Mouse (Mus musculus): ENCODE data around the gene Dpep1. TPM values are rescaled to one million over a fixed set of nuclear protein-coding genes. Genes with fewer than 3 reads are reported as not detected.

Dpep1 gene
- polyA plus RNA-seq, 1 experiment from 2014 or later: 3.9 TPM

DNA sequence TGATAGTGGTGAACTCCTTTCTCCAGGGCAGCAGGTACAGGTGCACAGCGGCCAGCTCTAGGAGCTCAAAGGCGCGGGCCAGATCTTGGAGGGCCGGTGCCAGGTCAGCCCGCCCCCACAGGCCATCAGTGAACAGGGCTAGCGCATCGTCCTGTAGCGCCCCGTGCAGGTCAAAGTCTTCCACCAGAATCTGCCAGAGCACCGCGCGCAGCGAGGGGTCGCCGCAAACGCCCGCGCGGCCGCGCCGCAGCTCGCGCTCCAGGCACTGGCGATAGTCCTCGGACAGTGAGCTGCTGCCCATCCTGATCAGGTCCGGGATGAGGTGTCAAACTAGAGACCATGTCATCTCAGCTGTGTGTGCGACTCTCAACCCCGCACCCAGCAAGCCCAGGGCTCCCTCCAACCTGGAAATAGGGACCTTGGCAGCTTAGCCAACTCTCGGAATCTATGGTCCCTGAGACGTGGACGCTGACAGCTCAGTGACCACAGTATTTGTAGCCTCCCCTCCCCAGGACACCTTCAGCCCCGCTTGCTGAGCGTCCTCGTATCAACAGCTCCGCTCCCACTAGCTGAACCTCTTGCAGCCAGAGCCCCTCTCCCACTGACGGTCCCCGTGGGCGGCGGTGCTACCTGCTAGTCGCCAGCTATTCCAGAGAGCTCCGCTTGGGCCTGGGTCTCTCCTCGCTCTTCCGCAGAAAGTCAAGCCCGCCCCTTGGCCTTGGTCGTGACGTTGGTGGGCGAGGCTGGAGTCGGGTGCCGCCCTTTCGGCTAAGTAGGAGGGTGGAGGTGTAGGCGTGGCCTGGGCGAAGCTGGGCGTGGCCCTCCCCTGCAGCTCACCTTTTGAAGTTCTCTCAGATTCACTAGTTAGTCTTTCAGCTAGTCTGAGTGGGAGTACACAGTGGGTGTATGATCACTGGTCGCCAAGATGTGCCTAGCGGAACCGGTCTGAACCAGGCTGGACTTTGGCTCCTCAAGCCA, 49.8 kb downstream of the Dpep1 start, which contains the start of gene Spata2l:
TSS of gene Spata2l (minus strand) at position 714 of the 978 bp plus-strand sequence.
- Histone ChIP-seq H3K9ac (peak within 1 kb of the TSS; percentile 56), H3K4me1 (peaks cover 8% of the 10 kb centered on the region), H3K27ac (no peak within 1 kb of the TSS), H3K36me3 (no peaks in the 10 kb centered on the region), H3K4me2 (peak within 1 kb of the TSS; percentile 96), H3K4me3 (replicated peaks) (peak within 1 kb of the TSS; percentile 62), H3K27me3 (replicated peaks) (peaks cover 14% of the 10 kb centered on the region; the same call in 1 of the 2 replicates), H3K9me3 (no peaks in the 10 kb centered on the region)
- ATAC-seq (ENCODE audit: insufficient read depth, low FRiP score, low read depth): peak; percentile 83
- under 1% methylated on average over 57 of the region's 57 CpGs for WGBS

DNA sequence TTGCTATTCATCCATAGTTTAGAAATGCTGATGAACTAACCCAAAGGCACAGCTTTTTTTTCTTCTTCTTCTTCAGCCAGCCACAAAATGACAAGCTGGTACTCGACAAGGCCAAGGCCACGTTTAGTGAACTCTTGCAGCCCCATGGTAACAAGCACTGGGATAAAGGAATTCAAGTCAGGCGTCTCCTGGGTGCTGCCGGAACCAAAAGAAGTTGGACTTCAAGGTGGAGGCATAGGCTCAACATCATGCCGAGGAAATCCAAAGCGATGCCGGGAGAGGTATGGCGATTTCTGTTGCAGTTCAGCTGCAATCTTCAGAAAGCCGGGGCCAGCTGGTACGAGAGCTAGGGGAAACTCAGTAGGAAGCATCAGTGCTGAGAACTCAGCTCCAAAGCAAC, 53.4 kb downstream of the Dpep1 start:
- peaks cover 8% of the 10 kb centered on the region for H3K4me1 ChIP-seq
- H3K4me3 ChIP-seq (replicated peaks): no peak overlapping the region
- H3K27ac ChIP-seq: no peak overlapping the region
- ATAC-seq (ENCODE audit: insufficient read depth, low FRiP score, low read depth): no peak
- no peak overlapping the region for H3K9ac ChIP-seq
- no peak overlapping the region for H3K4me2 ChIP-seq
- no peaks in the 10 kb centered on the region for H3K9me3 ChIP-seq
- WGBS: 86% methylated on average over 10 of the region's 10 CpGs
- peaks cover 11% of the 10 kb centered on the region; the same call in 1 of the 2 replicates for H3K27me3 ChIP-seq (replicated peaks)
- 0 out of 2 replicates have a peak, but pooled peaks cover 4% of the 10 kb centered on the region for H3K36me3 ChIP-seq

DNA sequence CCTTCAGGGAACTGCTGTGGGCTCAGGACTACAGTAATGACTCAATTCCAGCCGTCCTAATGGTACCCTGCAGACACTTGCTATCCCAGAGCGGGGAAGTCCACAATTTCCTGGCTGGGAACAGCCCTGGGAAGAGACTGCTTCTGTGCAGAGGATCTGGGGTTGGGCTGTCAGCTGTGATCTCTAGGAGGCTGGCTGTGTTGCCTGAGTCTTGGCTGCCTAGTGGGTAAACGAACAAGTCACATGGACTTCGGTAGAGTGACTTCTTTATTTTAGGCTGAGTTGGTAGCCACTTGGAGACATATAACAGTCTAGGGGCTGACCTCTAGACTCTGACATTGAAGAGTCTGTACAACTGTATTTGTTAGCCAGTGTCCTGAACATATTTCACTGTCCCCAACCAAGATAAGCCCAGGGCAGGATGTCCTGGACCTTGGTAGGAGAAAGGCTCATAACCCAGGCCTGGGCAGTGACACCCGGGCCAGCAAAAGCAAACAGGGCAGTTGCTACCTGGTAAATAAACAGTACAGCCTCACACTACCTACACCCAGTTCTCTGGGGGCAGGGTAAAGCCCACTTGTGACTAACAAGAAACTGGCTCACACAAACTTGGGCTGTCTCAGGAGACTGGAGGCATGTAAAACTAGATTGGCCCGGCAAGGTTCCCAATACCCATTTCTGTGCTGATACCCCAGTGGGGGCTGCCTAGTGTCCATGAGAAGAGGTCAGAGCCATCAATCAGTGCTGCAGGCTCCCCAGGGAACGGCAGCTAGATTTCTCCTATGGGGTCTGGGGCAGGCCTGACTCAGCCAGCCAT, 56.3 kb downstream of the Dpep1 start:
- ATAC-seq (ENCODE audit: insufficient read depth, low FRiP score, low read depth): no peak
- H3K4me1 ChIP-seq: no peaks in the 10 kb centered on the region
- no peak overlapping the region for H3K27ac ChIP-seq
- H3K4me2 ChIP-seq: no peak overlapping the region
- no peaks in the 10 kb centered on the region for H3K27me3 ChIP-seq (replicated peaks)
- H3K4me3 ChIP-seq (replicated peaks): no peak overlapping the region
- no peaks in the 10 kb centered on the region for H3K9me3 ChIP-seq
- 81% methylated on average over 7 of the region's 7 CpGs for WGBS
- H3K9ac ChIP-seq: no peak overlapping the region
- H3K36me3 ChIP-seq: peaks cover 18% of the 10 kb centered on the region; the same call in 1 of the 2 replicates

DNA sequence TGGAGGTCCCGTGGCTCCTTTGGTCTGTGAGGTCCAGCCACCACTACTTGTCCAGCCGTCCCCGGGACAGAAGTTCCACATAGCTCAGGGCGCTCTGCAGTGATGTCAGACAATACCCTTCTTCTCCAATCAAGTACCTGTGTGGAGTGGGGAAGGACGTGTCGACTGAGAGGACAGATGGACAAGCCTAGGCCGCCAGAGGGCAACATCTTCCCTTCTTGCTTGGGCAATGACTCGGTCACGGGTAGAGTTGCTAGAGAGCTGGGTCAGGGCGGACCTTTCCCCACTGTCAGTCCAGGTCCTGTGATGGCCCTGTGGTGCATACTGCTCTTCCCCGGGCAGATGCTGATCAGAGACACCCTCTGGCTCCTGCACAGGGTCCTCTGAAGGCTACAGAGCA, 57.0 kb downstream of the Dpep1 start:
- ATAC-seq (ENCODE audit: insufficient read depth, low FRiP score, low read depth): no peak; the same call in 1 of the 2 replicates
- H3K4me1 ChIP-seq: no peaks in the 10 kb centered on the region
- H3K9me3 ChIP-seq: no peaks in the 10 kb centered on the region
- WGBS: 72% methylated on average over 11 of the region's 11 CpGs
- no peak overlapping the region for H3K4me2 ChIP-seq
- H3K27me3 ChIP-seq (replicated peaks): no peaks in the 10 kb centered on the region
- no peak overlapping the region for H3K9ac ChIP-seq
- no peak overlapping the region for H3K4me3 ChIP-seq (replicated peaks)
- peaks cover 25% of the 10 kb centered on the region; the same call in 1 of the 2 replicates for H3K36me3 ChIP-seq
- H3K27ac ChIP-seq: no peak overlapping the region

DNA sequence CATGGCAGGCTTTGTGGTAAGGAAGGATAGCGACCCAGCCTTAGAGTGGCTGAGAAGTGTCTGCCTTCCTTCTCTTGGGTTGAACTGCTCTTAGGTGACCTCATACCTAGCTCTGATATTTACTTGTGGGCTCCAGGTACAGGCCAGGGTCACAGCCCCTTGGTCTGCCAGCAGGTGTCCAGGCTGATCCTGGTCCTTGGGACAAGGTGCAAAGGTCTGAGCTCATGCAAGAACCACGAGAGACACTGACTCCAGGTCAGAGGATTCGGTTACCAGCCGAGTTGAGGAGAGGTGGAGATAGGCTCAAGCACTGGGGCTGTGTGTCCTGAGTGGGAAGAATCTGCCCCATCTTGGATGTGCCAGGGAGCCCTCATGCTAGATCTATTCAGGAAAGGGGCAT, 58.3 kb downstream of the Dpep1 start:
- Histone ChIP-seq H3K9ac (no peak overlapping the region), H3K9me3 (no peaks in the 10 kb centered on the region), H3K27ac (no peak overlapping the region), H3K4me2 (no peak overlapping the region), H3K4me3 (replicated peaks) (no peak overlapping the region), H3K4me1 (no peaks in the 10 kb centered on the region), H3K27me3 (replicated peaks) (no peaks in the 10 kb centered on the region), H3K36me3 (peaks cover 34% of the 10 kb centered on the region; the same call in 1 of the 2 replicates)
- WGBS: 94% methylated on average over 4 of the region's 4 CpGs
- no peak for ATAC-seq (ENCODE audit: insufficient read depth, low FRiP score, low read depth)

DNA sequence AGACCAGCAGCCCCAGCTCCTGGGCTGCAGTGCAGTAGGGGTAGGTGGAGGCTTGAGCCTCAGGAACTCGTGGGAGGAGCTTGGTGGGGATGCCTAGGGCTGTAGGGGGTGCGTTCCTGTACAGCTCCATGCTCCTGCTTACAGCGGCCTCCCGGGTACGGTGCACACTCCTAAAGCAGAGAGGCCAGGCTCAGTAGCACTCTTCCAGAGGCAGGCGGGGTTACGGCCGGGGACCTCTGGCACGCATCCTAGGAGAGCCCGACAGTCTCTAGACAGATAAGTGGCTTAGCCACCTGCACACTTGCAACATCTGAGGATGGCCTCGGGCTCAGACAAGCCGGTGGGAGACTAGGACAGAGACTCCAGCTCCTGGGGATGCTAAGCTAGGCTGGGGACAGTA, 59.5 kb downstream of the Dpep1 start:
- no peak overlapping the region for H3K4me2 ChIP-seq
- no peak overlapping the region for H3K9ac ChIP-seq
- no peak overlapping the region for H3K4me3 ChIP-seq (replicated peaks)
- ATAC-seq (ENCODE audit: insufficient read depth, low FRiP score, low read depth): no peak
- H3K27ac ChIP-seq: no peak overlapping the region
- no peaks in the 10 kb centered on the region for H3K27me3 ChIP-seq (replicated peaks)
- no peaks in the 10 kb centered on the region for H3K4me1 ChIP-seq
- 89% methylated on average over 12 of the region's 12 CpGs for WGBS
- H3K9me3 ChIP-seq: no peaks in the 10 kb centered on the region
- peaks cover 38% of the 10 kb centered on the region; the same call in 1 of the 2 replicates for H3K36me3 ChIP-seq

DNA sequence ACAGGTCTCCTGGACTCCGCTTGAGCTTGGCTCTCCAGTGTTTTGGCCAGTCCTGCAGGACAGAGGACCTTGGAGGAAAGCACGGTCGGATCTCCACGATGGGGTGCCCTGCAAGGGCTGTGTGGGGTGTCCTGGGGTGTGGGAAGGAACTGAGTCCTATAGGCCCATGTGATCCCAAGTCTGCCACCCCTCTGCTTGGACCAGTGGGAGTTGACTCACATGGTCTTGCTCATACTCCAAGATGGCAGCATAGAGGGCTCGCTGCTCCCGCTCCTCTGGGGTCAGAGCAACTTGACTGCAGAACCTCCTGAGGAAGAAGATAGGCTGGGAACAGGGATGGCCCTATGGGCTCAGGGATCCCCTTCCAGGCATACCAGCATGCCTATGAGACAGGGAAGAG, 61.7 kb downstream of the Dpep1 start:
- H3K4me3 ChIP-seq (replicated peaks): no peak overlapping the region
- peaks cover 42% of the 10 kb centered on the region; the same call in 1 of the 2 replicates for H3K36me3 ChIP-seq

DNA sequence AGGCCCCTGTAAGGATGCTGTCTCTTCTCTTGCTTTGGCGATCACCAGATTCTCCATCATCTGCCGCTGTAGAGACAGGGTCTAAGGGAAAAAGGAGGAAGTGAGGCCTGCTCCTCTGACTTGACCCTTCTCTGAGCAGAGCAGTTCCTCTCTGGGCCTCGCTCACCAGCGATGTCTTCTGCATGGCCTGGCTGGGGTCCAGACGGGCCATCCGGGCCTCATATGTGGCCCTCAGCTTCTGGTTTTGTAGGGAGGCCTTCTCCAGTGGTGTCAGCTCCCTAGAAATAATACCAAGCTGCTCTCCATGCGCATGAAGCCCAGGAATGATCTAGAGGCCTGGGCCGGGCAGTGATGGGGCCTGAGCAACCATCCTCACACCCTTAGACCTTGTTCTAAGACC, 62.6 kb downstream of the Dpep1 start:
- peaks cover 38% of the 10 kb centered on the region; the same call in 1 of the 2 replicates for H3K36me3 ChIP-seq

More for the DNA sequence above, 61.7 kb downstream of the Dpep1 start:
- Histone ChIP-seq H3K27ac (no peak overlapping the region), H3K27me3 (replicated peaks) (no peaks in the 10 kb centered on the region), H3K4me2 (no peak overlapping the region), H3K9me3 (no peaks in the 10 kb centered on the region), H3K9ac (no peak overlapping the region), H3K4me1 (peaks cover under 1% of the 10 kb centered on the region)
- 96% methylated on average over 6 of the region's 6 CpGs for WGBS
- ATAC-seq (ENCODE audit: insufficient read depth, low FRiP score, low read depth): no peak

DNA sequence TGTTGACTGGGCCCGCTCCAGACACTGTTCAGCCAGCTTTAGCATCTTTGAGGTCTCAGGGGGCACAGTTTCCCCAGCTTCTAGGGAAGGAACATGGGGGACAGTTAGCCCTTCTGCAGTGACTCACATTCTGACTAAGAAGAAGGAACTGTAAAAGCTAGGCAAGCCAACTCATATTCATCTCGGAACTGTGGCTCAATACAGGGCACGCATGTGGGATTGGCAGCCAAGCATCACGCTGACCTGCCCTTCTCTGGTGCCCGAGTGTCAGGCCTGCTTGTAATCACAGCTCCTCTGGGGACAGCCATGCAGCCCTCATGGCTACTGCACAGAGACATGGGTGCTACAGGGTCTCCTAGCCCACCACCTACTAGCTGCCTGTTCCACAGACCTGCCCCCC, 64.9 kb downstream of the Dpep1 start:
- Histone ChIP-seq H3K9ac (no peak overlapping the region), H3K27ac (no peak overlapping the region), H3K36me3 (peaks cover 36% of the 10 kb centered on the region; the same call in 1 of the 2 replicates), H3K4me1 (peaks cover 19% of the 10 kb centered on the region), H3K9me3 (no peaks in the 10 kb centered on the region), H3K4me2 (no peak overlapping the region), H3K27me3 (replicated peaks) (no peaks in the 10 kb centered on the region), H3K4me3 (replicated peaks) (no peak overlapping the region)
- 95% methylated on average over 5 of the region's 5 CpGs for WGBS
- ATAC-seq (ENCODE audit: insufficient read depth, low FRiP score, low read depth): no peak

More for the DNA sequence above, 62.6 kb downstream of the Dpep1 start:
- H3K9me3 ChIP-seq: no peaks in the 10 kb centered on the region
- no peak overlapping the region for H3K4me3 ChIP-seq (replicated peaks)
- no peak overlapping the region for H3K9ac ChIP-seq
- H3K27ac ChIP-seq: no peak overlapping the region
- H3K4me2 ChIP-seq: no peak overlapping the region
- ATAC-seq (ENCODE audit: insufficient read depth, low FRiP score, low read depth): no peak
- WGBS: 90% methylated on average over 8 of the region's 8 CpGs
- peaks cover 8% of the 10 kb centered on the region for H3K4me1 ChIP-seq
- no peaks in the 10 kb centered on the region for H3K27me3 ChIP-seq (replicated peaks)
